Mouse (Mus musculus) liver, embryonic 14.5 days (tissue): ENCODE data around the gene Agrn. TPM values are rescaled to one million over a fixed set of nuclear protein-coding genes. Genes with fewer than 3 reads are reported as not detected.
"Not testable (repeated sequence)": the region's sequence is repeated elsewhere in the genome, so short reads cannot be mapped to it uniquely, and the experiment has no call there.

Experiments
- ATAC-seq: fragments of 200-750 bp; cut with Nextera tagmentation; 2 replicates; pipeline ENCODE4 v1.8.0; 2017; ENCODE audit warnings: moderate number of reproducible peaks, mild to moderate bottlenecking, moderate library complexity; ENCODE audit not compliant: insufficient read depth
- DNase-seq, 3 experiments: peaks; one replicate each; pipeline ENCODE4 v3.0.0-alpha.2; 2012 to 2013; ENCODE audit warnings: low read depth in 3 of 3, low spot score in 3 of 3
- H3K27ac ChIP-seq: fragments of 300-500 bp; sonication (generic); 2 replicates; pipeline ENCODE4 v1.5.1; 2014; ENCODE audit warnings: moderate library complexity, mild to moderate bottlenecking, control low read depth, inconsistent platforms
- H3K27me3 ChIP-seq: fragments of 300-500 bp; sonication (generic); 2 replicates; pipeline ENCODE4 v1.6.1; 2014; ENCODE audit warnings: mild to moderate bottlenecking, low read length, moderate library complexity; ENCODE audit not compliant: control insufficient read depth, insufficient read depth
- H3K36me3 ChIP-seq: fragments of 300-500 bp; sonication (generic); replicated peaks from 2 replicates; pipeline ENCODE4 v1.6.1; 2014; ENCODE audit warnings: low read depth; ENCODE audit not compliant: control insufficient read depth, insufficient read depth
- H3K4me1 ChIP-seq, 2 experiments: fragments of 200-500 bp in 1 of 2; fragments of 300-500 bp in 1 of 2; sonication (generic) in 1 of 2; replicated peaks; 2 replicates each; pipeline ENCODE4 v1.6.1; 2012 to 2014; ENCODE audit warnings: antibody characterized with exemption in 1 of 2, inconsistent platforms in 1 of 2, low read length in 1 of 2; ENCODE audit not compliant: control insufficient read depth in 2 of 2, insufficient read depth in 2 of 2
- H3K4me2 ChIP-seq: fragments of 300-500 bp; sonication (generic); 2 replicates; pipeline ENCODE4 v1.6.1; 2014; ENCODE audit warnings: low read depth, mild to moderate bottlenecking, control low read depth, moderate library complexity
- H3K4me3 ChIP-seq, 2 experiments: fragments of 200-500 bp in 1 of 2; fragments of 300-500 bp in 1 of 2; sonication (generic) in 1 of 2; 2 replicates each; pipeline ENCODE4 v1.5.1; 2012 to 2014; ENCODE audit warnings: low read depth in 2 of 2, low read length in 2 of 2, mild to moderate bottlenecking in 2 of 2, control low read depth in 1 of 2, inconsistent platforms in 1 of 2, moderate library complexity in 1 of 2; ENCODE audit not compliant: insufficient read depth in 1 of 2
- H3K9ac ChIP-seq: fragments of 300-500 bp; sonication (generic); replicated peaks from 2 replicates; pipeline ENCODE4 v1.6.1; 2014; ENCODE audit warnings: mild to moderate bottlenecking, control low read depth, moderate library complexity
- H3K9me3 ChIP-seq: fragments of 300-500 bp; sonication (generic); 2 replicates; pipeline ENCODE4 v1.6.1; 2016; ENCODE audit warnings: low read length, mixed read lengths; ENCODE audit not compliant: control insufficient read depth
- CTCF ChIP-seq: IDR thresholded peaks from 2 replicates; pipeline ENCODE4 v1.5.1; 2016; ENCODE audit warnings: antibody characterized with exemption, low read depth, control low read depth
- EP300 ChIP-seq: IDR thresholded peaks from 2 replicates; pipeline ENCODE4 v1.6.1; 2016; ENCODE audit warnings: antibody characterized with exemption, low read depth
- WGBS: fragments of 180-500 bp; shearing (Covaris S2); extraction: QIAGEN DNeasy Blood & Tissue Kit; methylation state at CpG from one replicate; pipeline ENCODE4 v1.1.7; 2014; ENCODE audit not compliant: insufficient replicate concordance; 5-methylcytosine and 5-hydroxymethylcytosine counted together
- polyA plus RNA-seq, 2 experiments: library from polyadenylated mRNA; depleted of rRNA in 1 of 2; stranded (reverse) in 1 of 2; unstranded in 1 of 2; fragments of >200 nt; fragmentation: Nextera tagmentation in 1 of 2; extraction: Ambion mirVana in 1 of 2; gene quantifications; 2 replicates each; pipeline versions ENCODE4 v1.2.1 to v1.2.3; 2012 to 2014

Agrn gene
- polyA plus RNA-seq, 2 experiments, result 6.7 to 18.5 TPM

DNA sequence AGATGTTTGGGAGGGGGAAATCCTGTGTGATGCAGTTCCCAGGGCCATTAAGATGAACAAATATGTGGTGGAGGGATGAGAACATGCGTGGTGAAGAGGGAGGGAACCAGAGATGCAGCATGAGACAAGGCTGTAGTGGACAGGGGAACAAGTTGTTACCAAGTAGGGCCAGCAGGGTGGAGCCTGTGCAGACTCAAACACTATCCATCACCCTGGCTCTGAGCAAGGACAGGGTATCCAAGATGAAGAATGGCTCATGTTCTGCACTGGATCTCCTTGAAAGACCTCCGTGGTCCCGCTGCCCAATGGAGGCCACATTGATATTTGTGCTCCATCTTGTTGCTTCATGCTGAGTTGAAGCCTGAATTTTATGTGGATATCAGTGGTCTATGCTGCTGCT is 42.5 kb downstream of the Agrn start:
- Histone ChIP-seq H3K4me2 (no peak overlapping the region), H3K4me1 (no peaks in the 10 kb centered on the region), H3K4me3 (no peak overlapping the region), H3K9ac (no peak overlapping the region), H3K9me3 (no peaks in the 10 kb centered on the region; the same call in 1 of the 2 replicates), H3K27ac (no peak overlapping the region), H3K27me3 (no peaks in the 10 kb centered on the region), H3K36me3 (no peaks in the 10 kb centered on the region)
- DNase-seq (no peak), ATAC-seq (no peak)
- WGBS, result 75% methylated on average over 3 of the region's 3 CpGs
- TF ChIP-seq CTCF (no peak; the same call in 1 of the 2 replicates), EP300 (no peak)

DNA sequence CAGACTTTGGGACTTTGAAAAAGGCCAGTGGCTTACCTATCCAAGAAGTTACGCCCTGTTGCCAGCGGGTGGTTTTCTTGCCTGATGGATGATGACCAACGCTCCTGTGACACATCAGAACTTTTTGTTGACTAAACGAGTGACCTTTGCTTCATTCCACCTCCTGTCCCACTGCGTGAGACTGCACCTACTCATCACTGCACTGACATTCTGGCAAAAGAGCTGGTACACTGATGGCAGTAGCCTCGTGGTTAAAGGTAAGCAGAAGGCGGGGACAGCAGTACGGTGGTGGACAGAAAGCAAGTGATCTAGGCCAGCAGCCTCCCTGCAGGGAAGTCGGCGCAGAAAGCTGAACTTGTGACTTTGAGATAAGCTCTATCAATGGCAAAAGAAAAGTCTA is 46.4 kb downstream of the Agrn start:
- 58% methylated on average over 10 of the region's 10 CpGs for WGBS

DNA sequence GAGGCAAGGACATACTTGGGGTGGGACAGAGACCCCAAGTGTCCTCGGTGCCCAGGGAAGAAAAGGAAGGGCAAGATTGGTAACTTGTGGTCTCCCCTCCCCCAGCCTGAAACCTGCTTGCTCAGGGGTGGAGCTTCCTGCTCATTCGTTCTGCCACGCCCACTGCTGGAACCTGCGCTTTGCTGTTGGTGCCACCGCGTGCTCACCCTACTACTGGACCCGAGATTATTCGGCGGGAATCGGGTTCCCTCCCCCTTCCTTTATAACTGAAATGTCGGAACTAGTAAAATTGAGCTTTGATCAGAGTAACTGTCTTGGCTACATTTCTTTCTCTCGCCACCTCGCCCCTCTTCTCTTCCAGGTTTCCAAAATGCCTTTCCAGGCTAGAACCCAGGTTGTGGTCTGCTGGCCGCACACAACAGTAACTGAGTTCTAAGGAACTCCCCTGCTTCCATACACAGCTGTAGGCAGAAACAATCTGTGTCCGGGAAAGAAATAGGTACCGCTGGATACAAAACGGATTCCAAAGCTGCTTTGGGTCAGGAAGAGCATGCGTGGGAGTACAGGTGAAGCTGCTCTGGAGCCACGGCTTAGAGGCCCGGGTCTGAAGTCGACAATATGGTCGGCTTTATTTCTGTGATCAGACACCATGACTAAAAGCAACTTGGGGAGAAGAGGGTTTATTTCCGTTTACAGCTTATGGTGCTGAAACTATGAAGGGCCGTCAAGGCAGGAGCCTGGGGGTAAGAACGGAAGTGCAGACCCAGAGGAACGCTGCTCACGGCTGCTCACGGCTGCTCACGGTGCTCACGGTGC is 60.8 kb downstream of the Agrn start:
- H3K9me3 ChIP-seq, result peaks cover 2% of the 10 kb centered on the region; the same call in 1 of the 2 replicates
- no peak for ATAC-seq
- no peak overlapping the region for H3K4me3 ChIP-seq
- WGBS, result 82% methylated on average over 30 of the region's 30 CpGs
- H3K36me3 ChIP-seq, result no peaks in the 10 kb centered on the region
- TF ChIP-seq CTCF, result no peak
- TF ChIP-seq EP300, result no peak
- no peak overlapping the region for H3K27ac ChIP-seq
- no peaks in the 10 kb centered on the region for H3K27me3 ChIP-seq
- peak in 1 of 3 experiments; percentile 24 for DNase-seq
- no peak overlapping the region for H3K4me2 ChIP-seq
- no peaks in the 10 kb centered on the region for H3K4me1 ChIP-seq
- H3K9ac ChIP-seq, result no peak overlapping the region

More for the DNA sequence above, 46.4 kb downstream of the Agrn start:
- not testable (repeated sequence) for H3K4me1 ChIP-seq, H3K27ac ChIP-seq, H3K4me3 ChIP-seq, H3K27me3 ChIP-seq, DNase-seq, H3K9ac ChIP-seq, H3K36me3 ChIP-seq, ATAC-seq, H3K4me2 ChIP-seq, H3K9me3 ChIP-seq

DNA sequence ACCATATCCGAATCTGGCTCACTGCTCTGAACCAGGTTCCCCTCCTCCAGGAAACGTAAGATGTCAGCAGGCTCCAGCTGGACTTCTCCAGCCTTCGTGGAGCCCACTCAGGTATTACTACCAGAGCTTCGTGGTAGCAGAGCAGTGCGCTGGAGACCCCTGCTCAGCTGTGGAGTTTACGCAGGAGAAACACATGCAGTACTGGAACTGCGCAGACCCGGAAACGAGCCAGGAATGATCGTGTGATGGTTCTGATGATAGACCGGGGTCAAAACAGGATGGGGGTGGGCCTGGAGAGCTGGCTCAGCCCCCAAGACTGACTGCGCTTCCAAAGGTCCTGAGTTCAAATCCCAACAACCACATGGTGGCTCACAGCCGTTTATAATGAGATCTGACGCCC is 61.5 kb downstream of the Agrn start:
- no peak overlapping the region for H3K4me2 ChIP-seq
- H3K27ac ChIP-seq, result no peak overlapping the region
- H3K36me3 ChIP-seq, result no peaks in the 10 kb centered on the region
- H3K9me3 ChIP-seq, result peaks cover 2% of the 10 kb centered on the region; the same call in 1 of the 2 replicates
- H3K9ac ChIP-seq, result no peak overlapping the region
- no peak overlapping the region for H3K4me3 ChIP-seq
- no peak for TF ChIP-seq EP300
- TF ChIP-seq CTCF, result no peak
- no peaks in the 10 kb centered on the region for H3K4me1 ChIP-seq
- DNase-seq (no peak), ATAC-seq (no peak)
- H3K27me3 ChIP-seq, result no peaks in the 10 kb centered on the region
- 84% methylated on average over 14 of the region's 14 CpGs for WGBS

DNA sequence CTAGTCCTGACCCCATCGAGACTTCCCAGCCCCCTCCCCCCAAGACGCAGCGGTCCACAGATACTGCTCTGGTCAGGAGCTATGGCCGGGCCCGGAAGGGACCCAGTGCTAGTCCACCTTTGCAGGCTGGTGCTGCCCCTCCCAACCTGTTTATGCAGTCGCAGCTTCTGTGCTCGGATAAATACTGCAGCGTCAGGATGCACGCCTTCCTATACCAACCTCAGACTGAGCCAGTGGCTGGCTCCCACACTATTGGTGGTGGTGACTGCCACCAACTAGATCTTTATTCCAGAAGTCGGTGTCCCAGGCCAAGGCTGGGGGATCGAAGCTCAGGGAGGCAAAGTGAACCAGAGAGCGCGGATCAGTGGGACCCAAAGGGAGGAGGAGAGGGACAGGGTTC is 62.2 kb downstream of the Agrn start:
- Histone ChIP-seq H3K36me3 (no peaks in the 10 kb centered on the region), H3K4me1 (no peaks in the 10 kb centered on the region), H3K27ac (no peak overlapping the region), H3K9ac (no peak overlapping the region), H3K9me3 (peaks cover 2% of the 10 kb centered on the region; the same call in 1 of the 2 replicates), H3K4me2 (no peak overlapping the region), H3K27me3 (no peaks in the 10 kb centered on the region), H3K4me3 (no peak overlapping the region)
- 84% methylated on average over 13 of the region's 13 CpGs for whole genome bisulfite sequencing
- TF ChIP-seq CTCF (no peak), EP300 (no peak)
- no peak for DNase-seq
- no peak for ATAC-seq
